Mouse (Mus musculus): ENCODE results near the gene Antxr1.

DNA sequence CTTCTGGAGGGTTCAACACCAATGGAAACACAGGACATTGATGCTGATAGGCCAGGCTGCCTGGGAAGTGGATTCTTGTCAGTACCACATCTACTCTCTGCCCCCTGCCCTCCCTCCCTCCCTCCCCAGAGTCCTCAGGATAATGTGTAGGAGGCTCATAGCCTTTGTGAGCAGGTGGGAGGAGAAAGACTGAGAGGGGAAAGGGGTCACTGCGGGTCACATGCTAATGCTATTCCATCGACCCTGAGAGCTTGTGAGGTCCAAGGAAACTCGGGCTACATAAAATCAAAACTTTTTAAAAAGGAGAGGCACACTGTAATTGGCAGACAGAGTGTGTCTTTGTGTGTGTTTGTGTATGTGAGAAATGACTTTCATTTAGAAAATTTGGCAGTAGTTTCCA is 236.4 kb downstream of the Antxr1 start:
- no peak for TF ChIP-seq CTCF (IDR thresholded peaks at IDR 0.05; ENCODE audit: borderline replicate concordance, insufficient read depth, low read length)
- no peak for TF ChIP-seq POLR2A (IDR thresholded peaks at IDR 0.05; ENCODE audit: low read depth, low read length)

Data from embryonic fibroblast, embryonic 13.5 days (primary cell).